Mouse (Mus musculus) heart, embryonic 11.5 days (tissue): ENCODE data around the gene Galr2. TPM values are rescaled to one million over a fixed set of nuclear protein-coding genes. Genes with fewer than 3 reads are reported as not detected.

Experiments
- ATAC-seq: fragments of 200-750 bp; cut with Nextera tagmentation; replicated peaks from 2 replicates; pipeline ENCODE4 v1.8.0; 2017; ENCODE audit warnings: moderate library complexity; ENCODE audit not compliant: insufficient number of reproducible peaks, low FRiP score, low TSS enrichment
- H3K27ac ChIP-seq: fragments of 300-500 bp; sonication (generic); 2 replicates; pipeline ENCODE4 v1.5.1; 2014; ENCODE audit warnings: mild to moderate bottlenecking, low read depth, low read length
- H3K27me3 ChIP-seq: fragments of 300-500 bp; sonication (generic); 2 replicates; pipeline ENCODE4 v1.6.1; 2014; ENCODE audit warnings: mild to moderate bottlenecking, low read length, mixed read lengths; ENCODE audit not compliant: control insufficient read depth, insufficient read depth
- H3K36me3 ChIP-seq: fragments of 300-500 bp; sonication (generic); 2 replicates; pipeline ENCODE4 v1.6.1; 2014; ENCODE audit warnings: mild to moderate bottlenecking, low read length, moderate library complexity, mixed read lengths; ENCODE audit not compliant: control insufficient read depth, insufficient read depth
- H3K4me1 ChIP-seq: fragments of 300-500 bp; sonication (generic); 2 replicates; pipeline ENCODE4 v1.6.1; 2014; ENCODE audit warnings: low read length; ENCODE audit not compliant: control insufficient read depth, insufficient read depth
- H3K4me2 ChIP-seq: fragments of 300-500 bp; sonication (generic); 2 replicates; pipeline ENCODE4 v1.6.1; 2014; ENCODE audit warnings: mild to moderate bottlenecking, moderate library complexity
- H3K4me3 ChIP-seq: fragments of 300-500 bp; sonication (generic); 2 replicates; pipeline ENCODE4 v1.5.1; 2014; ENCODE audit warnings: low read depth, low read length
- H3K9ac ChIP-seq: fragments of 300-500 bp; sonication (generic); 2 replicates; pipeline ENCODE4 v1.6.1; 2014; ENCODE audit warnings: mild to moderate bottlenecking, low read depth, low read length, moderate library complexity
- H3K9me3 ChIP-seq: fragments of 300-500 bp; sonication (generic); replicated peaks from 2 replicates; pipeline ENCODE4 v1.6.1; 2016; ENCODE audit warnings: low read length; ENCODE audit not compliant: control insufficient read depth
- WGBS: fragments of 180-500 bp; shearing (Covaris S2); extraction: QIAGEN DNeasy Blood & Tissue Kit; methylation state at CpG from one replicate; pipeline ENCODE4 v1.1.7; 2014; ENCODE audit not compliant: insufficient replicate concordance; 5-methylcytosine and 5-hydroxymethylcytosine counted together
- polyA plus RNA-seq: library from polyadenylated mRNA; unstranded; fragments of >200 nt; fragmentation: Nextera tagmentation; extraction: Ambion mirVana; gene quantifications from 2 replicates; pipeline ENCODE4 v1.2.1, GENCODE M21; 2014

Gene Galr2
- polyA plus RNA-seq, 1 experiment from 2014 or later = 0.16 TPM

GRCm38 (mm10) chr11:116247502-116248222 is 33.1 kb upstream of the Galr2 start:
- Histone ChIP-seq H3K36me3 (peaks cover 79% of the 10 kb centered on the region), H3K9me3 (no peaks in the 10 kb centered on the region), H3K27ac (no peak overlapping the region), H3K4me2 (no peak overlapping the region), H3K27me3 (no peaks in the 10 kb centered on the region), H3K4me1 (no peaks in the 10 kb centered on the region), H3K9ac (no peak overlapping the region), H3K4me3 (no peak overlapping the region)
- ATAC-seq = no peak
- WGBS = 87% methylated on average over 14 of the region's 14 CpGs

- ATAC-seq = no peak
- no peak overlapping the region for H3K27ac ChIP-seq
- H3K36me3 ChIP-seq = peaks cover 72% of the 10 kb centered on the region
- H3K9me3 ChIP-seq = no peaks in the 10 kb centered on the region
- 68% methylated on average over 8 of the region's 8 CpGs for WGBS
- no peaks in the 10 kb centered on the region for H3K4me1 ChIP-seq
- H3K4me2 ChIP-seq = no peak overlapping the region
- H3K9ac ChIP-seq = no peak overlapping the region
- no peak overlapping the region for H3K4me3 ChIP-seq
- H3K27me3 ChIP-seq = no peaks in the 10 kb centered on the region
Measured at GRCm38 (mm10) chr11:116250898-116251297, 29.8 kb upstream of the Galr2 start.

GRCm38 (mm10) chr11:116253076-116253600 is 27.6 kb upstream of the Galr2 start:
- Histone ChIP-seq H3K27ac (no peak overlapping the region), H3K9me3 (no peaks in the 10 kb centered on the region), H3K4me3 (no peak overlapping the region), H3K36me3 (peaks cover 53% of the 10 kb centered on the region), H3K4me1 (no peaks in the 10 kb centered on the region), H3K4me2 (no peak overlapping the region), H3K27me3 (no peaks in the 10 kb centered on the region), H3K9ac (no peak overlapping the region)
- WGBS = 85% methylated on average over 3 of the region's 3 CpGs
- no peak for ATAC-seq

- H3K4me2 ChIP-seq = no peak overlapping the region
- no peaks in the 10 kb centered on the region for H3K4me1 ChIP-seq
- H3K9me3 ChIP-seq = no peaks in the 10 kb centered on the region
- H3K27ac ChIP-seq = no peak overlapping the region
- H3K4me3 ChIP-seq = no peak overlapping the region
- peaks cover 53% of the 10 kb centered on the region for H3K36me3 ChIP-seq
- no peaks in the 10 kb centered on the region for H3K27me3 ChIP-seq
- H3K9ac ChIP-seq = no peak overlapping the region
- 80% methylated on average over 9 of the region's 9 CpGs for WGBS
- no peak for ATAC-seq
Measured at GRCm38 (mm10) chr11:116254627-116255026, 26.1 kb upstream of the Galr2 start.

GRCm38 (mm10) chr11:116255090-116255981 is 25.4 kb upstream of the Galr2 start:
- Histone ChIP-seq H3K4me3 (no peak overlapping the region), H3K9ac (no peak overlapping the region), H3K4me1 (no peaks in the 10 kb centered on the region), H3K4me2 (no peak overlapping the region), H3K36me3 (peaks cover 51% of the 10 kb centered on the region), H3K27me3 (no peaks in the 10 kb centered on the region), H3K27ac (no peak overlapping the region), H3K9me3 (no peaks in the 10 kb centered on the region)
- no peak for ATAC-seq
- WGBS = 88% methylated on average over 22 of the region's 22 CpGs

- no peaks in the 10 kb centered on the region for H3K9me3 ChIP-seq
- 87% methylated on average over 9 of the region's 9 CpGs for WGBS
- peaks cover 48% of the 10 kb centered on the region for H3K36me3 ChIP-seq
- H3K4me2 ChIP-seq = no peak overlapping the region
- no peak overlapping the region for H3K4me3 ChIP-seq
- no peaks in the 10 kb centered on the region for H3K4me1 ChIP-seq
- no peak for ATAC-seq
- no peak overlapping the region for H3K9ac ChIP-seq
- no peaks in the 10 kb centered on the region for H3K27me3 ChIP-seq
- H3K27ac ChIP-seq = no peak overlapping the region
Measured at GRCm38 (mm10) chr11:116255982-116256675, 24.6 kb upstream of the Galr2 start.

GRCm38 (mm10) chr11:116259461-116259860 is 21.3 kb upstream of the Galr2 start:
- H3K4me2 ChIP-seq = no peak overlapping the region
- no peaks in the 10 kb centered on the region for H3K27me3 ChIP-seq
- H3K4me3 ChIP-seq = no peak overlapping the region
- peaks cover 48% of the 10 kb centered on the region for H3K36me3 ChIP-seq
- H3K9ac ChIP-seq = no peak overlapping the region
- no peak overlapping the region for H3K27ac ChIP-seq
- no peaks in the 10 kb centered on the region for H3K4me1 ChIP-seq
- no peaks in the 10 kb centered on the region for H3K9me3 ChIP-seq
- no peak for ATAC-seq
- WGBS = 89% methylated on average over 8 of the region's 8 CpGs

- Histone ChIP-seq H3K27me3 (no peaks in the 10 kb centered on the region), H3K4me2 (no peak overlapping the region), H3K9ac (no peak overlapping the region), H3K4me3 (no peak overlapping the region), H3K4me1 (no peaks in the 10 kb centered on the region), H3K36me3 (peaks cover 43% of the 10 kb centered on the region), H3K27ac (no peak overlapping the region), H3K9me3 (no peaks in the 10 kb centered on the region)
- 94% methylated on average over 7 of the region's 7 CpGs for WGBS
- no peak for ATAC-seq
Measured at GRCm38 (mm10) chr11:116260259-116260658, 20.5 kb upstream of the Galr2 start.
